Mouse (Mus musculus): ENCODE results near the gene Mxra8. TPM values are rescaled to one million over a fixed set of nuclear protein-coding genes. Genes with fewer than 3 reads are reported as not detected.
A peak's percentile ranks its signal among the peaks of the same experiment; 100 is the strongest.

Gene Mxra8
- 10 to 100 TPM; 30.5 to 33.0 TPM for total RNA-seq (2021)

GRCm38 (mm10) chr4:155839483-155839910 lies at the start of gene Mxra8:
Gene Mxra8, plus strand, starts transcription at chr4:155839680.
- peak; percentile 94 for DNase-seq (ENCODE audit: low spot score)
- intact Hi-C loops (cut with DNase I): no loop called here

GRCm38 (mm10) chr4:155790021-155790489 lies 49.4 kb upstream of the Mxra8 start, which contains the start of gene Ankrd65:
Gene Ankrd65, plus strand, starts transcription at chr4:155790439.
- intact Hi-C loops (cut with DNase I): no loop called here
- DNase-seq (ENCODE audit: low spot score): no peak

GRCm38 (mm10) chr4:155790650-155791161 lies 48.8 kb upstream of the Mxra8 start:
- DNase-seq (ENCODE audit: low spot score): no peak
- intact Hi-C loops (cut with DNase I): no loop called here

- DNase-seq (ENCODE audit: low spot score): no peak
- intact Hi-C loops (cut with DNase I): no loop called here
Measured at GRCm38 (mm10) chr4:155791240-155791933, 48.1 kb upstream of the Mxra8 start.

- DNase-seq (ENCODE audit: low spot score): no peak
- intact Hi-C loops (cut with DNase I): no loop called here
Measured at GRCm38 (mm10) chr4:155793730-155794129, 45.8 kb upstream of the Mxra8 start.

- intact Hi-C loops (cut with DNase I): loop anchor here (5.0 kb wide), 1 partner anchor 35 kb away; no protein-coding TSS in a partner anchor
- no peak for DNase-seq (ENCODE audit: low spot score)
Measured at GRCm38 (mm10) chr4:155802075-155802474, 37.4 kb upstream of the Mxra8 start.

GRCm38 (mm10) chr4:155802741-155803339 lies 36.6 kb upstream of the Mxra8 start, which contains the start of gene Mrpl20:
Gene Mrpl20, plus strand, starts transcription at chr4:155802878.
- intact Hi-C loops (cut with DNase I): loop anchor here (5.0 kb wide), 1 partner anchor 36 kb away; no protein-coding TSS in a partner anchor
- DNase-seq (ENCODE audit: low spot score): no peak

GRCm38 (mm10) chr4:155803340-155804041 lies 36.0 kb upstream of the Mxra8 start:
- DNase-seq (ENCODE audit: low spot score): peak; percentile 90
- intact Hi-C loops (cut with DNase I): loop anchor here (5.0 kb wide), 1 partner anchor 36 kb away; no protein-coding TSS in a partner anchor

GRCm38 (mm10) chr4:155807841-155808240 lies 31.6 kb upstream of the Mxra8 start:
- no peak for DNase-seq (ENCODE audit: low spot score)
- intact Hi-C loops (cut with DNase I): no loop called here

- DNase-seq (ENCODE audit: low spot score): peak; percentile 91
- intact Hi-C loops (cut with DNase I): loop anchor here (2.0 kb wide), 1 partner anchor 19 kb away; the partner anchor contains the start of gene Aurkaip1
Measured at GRCm38 (mm10) chr4:155811929-155812664, 27.4 kb upstream of the Mxra8 start, which contains the start of gene Ccnl2. Gene Ccnl2, plus strand, starts transcription at chr4:155812489.

- intact Hi-C loops (cut with DNase I): loop anchor here (2.0 kb wide), 1 partner anchor 18 kb away; the partner anchor contains the start of gene Aurkaip1
- no peak for DNase-seq (ENCODE audit: low spot score)
Measured at GRCm38 (mm10) chr4:155812665-155813181, 26.8 kb upstream of the Mxra8 start.

- intact Hi-C loops (cut with DNase I): no loop called here
- DNase-seq (ENCODE audit: low spot score): no peak
Measured at GRCm38 (mm10) chr4:155817533-155817932, 21.9 kb upstream of the Mxra8 start.

GRCm38 (mm10) chr4:155821025-155821424 lies 18.5 kb upstream of the Mxra8 start:
- no peak for DNase-seq (ENCODE audit: low spot score)
- intact Hi-C loops (cut with DNase I): no loop called here

- intact Hi-C loops (cut with DNase I): no loop called here
- DNase-seq (ENCODE audit: low spot score): no peak
Measured at GRCm38 (mm10) chr4:155823443-155823842, 16.0 kb upstream of the Mxra8 start.

GRCm38 (mm10) chr4:155829866-155830265 lies 9.6 kb upstream of the Mxra8 start:
- no peak for DNase-seq (ENCODE audit: low spot score)
- intact Hi-C loops (cut with DNase I): loop anchor here (2.0 to 5.0 kb wide), 3 partner anchors 17 to 112 kb away; partner anchors contain the start of genes Acap3, Ccnl2, Pusl1 and Ube2j2

GRCm38 (mm10) chr4:155830596-155830995 lies 8.9 kb upstream of the Mxra8 start:
- intact Hi-C loops (cut with DNase I): loop anchor here (2.0 to 5.0 kb wide), 3 partner anchors 18 to 112 kb away; partner anchors contain the start of genes Acap3, Ccnl2, Pusl1 and Ube2j2
- DNase-seq (ENCODE audit: low spot score): no peak

GRCm38 (mm10) chr4:155831205-155831766 lies 8.2 kb upstream of the Mxra8 start, which contains the start of gene Aurkaip1:
Gene Aurkaip1, plus strand, starts transcription at chr4:155831272.
- DNase-seq (ENCODE audit: low spot score): peak; percentile 86
- intact Hi-C loops (cut with DNase I): loop anchor here (2.0 to 5.0 kb wide), 3 partner anchors 18 to 111 kb away; partner anchors contain the start of genes Acap3, Ccnl2, Pusl1 and Ube2j2

- no peak for DNase-seq (ENCODE audit: low spot score)
- intact Hi-C loops (cut with DNase I): loop anchor here (2.0 to 5.0 kb wide), 3 partner anchors 19 to 110 kb away; partner anchors contain the start of genes Acap3, Ccnl2, Pusl1 and Ube2j2
Measured at GRCm38 (mm10) chr4:155831831-155832230, 7.6 kb upstream of the Mxra8 start.
